Mouse (Mus musculus) C2C12 (cell line): ENCODE results near the gene B3gnt7.

Experiments used
- CEBPB ChIP-seq: IDR thresholded peaks from one replicate; pipeline ENCODE4 v1.6.1; 2011; ENCODE audit warnings: low read depth, mild to moderate bottlenecking, control low read depth, moderate library complexity
- CTCF ChIP-seq: IDR thresholded peaks from one replicate; pipeline ENCODE4 v1.5.1; 2011; ENCODE audit not compliant: control insufficient read depth, insufficient read depth, insufficient read length
- FOSL1 ChIP-seq: IDR thresholded peaks from one replicate; pipeline ENCODE4 v1.8.0; 2011; ENCODE audit warnings: mild to moderate bottlenecking, low read length; ENCODE audit not compliant: poor library complexity, insufficient read depth, severe bottlenecking
- MAX ChIP-seq: IDR thresholded peaks from one replicate; pipeline ENCODE4 v1.6.1; 2011; ENCODE audit warnings: mild to moderate bottlenecking, control low read depth
- MYOG ChIP-seq: IDR thresholded peaks from one replicate; pipeline ENCODE4 v1.6.1; 2011; ENCODE audit not compliant: control insufficient read depth, insufficient read length; ENCODE audit errors: extremely low read depth
- USF1 ChIP-seq: IDR thresholded peaks from one replicate; pipeline ENCODE4 v1.6.1; 2011; ENCODE audit warnings: low read depth, mild to moderate bottlenecking, control low read depth, moderate library complexity

- no peak for TF ChIP-seq CEBPB
- TF ChIP-seq CTCF, result no peak
- no peak for TF ChIP-seq USF1
- no peak for TF ChIP-seq MAX
- no peak for TF ChIP-seq FOSL1
- TF ChIP-seq MYOG, result no peak
Observed at GRCm38 (mm10) chr1:86256311-86256710, 46.3 kb upstream of the B3gnt7 start.
